Comparison of ENCODE assay signal across 15 mouse cellular contexts in genomic region chr8:84474456-84474855, GRCm38 (mm10).
DNase-seq lines count a peak whose midpoint lies in the region; ATAC-seq and TF ChIP-seq lines count a peak whose summit lies in the region.
"Had no signal": no experiment of that assay in that cellular context is flagged by ENCODE, and none has a peak within 500 bp of the region (broad histone marks: within the 10 kb centered on the region; RNA-seq: fewer than 3 reads in every experiment).

No protein-coding gene starts in this region.

- DNase-seq in forebrain, postnatal 0 days, result no peak
- DNase-seq in forebrain, embryonic 11.5 days (ENCODE audit: low spot score), result no peak
- no peak for DNase-seq in lung, embryonic 14.5 days
- no peak for DNase-seq in lung, postnatal 10 days
- DNase-seq in ES-E14 (ENCODE audit: low read depth, low spot score), result peak; percentile 41
- peak; percentile 10 for DNase-seq in naive thymus-derived CD4-positive, alpha-beta T cell, adult 2 months (ENCODE audit: low read depth)
- DNase-seq in urinary bladder, adult 2 months (ENCODE audit: low spot score), result no peak
- DNase-seq in left cerebral cortex, adult 18-20 months (ENCODE audit: low spot score in 2 of 2), result no peak
- DNase-seq: cerebellum, postnatal 36 days; heart, adult 18-20 months; kidney, adult 9 months; lung, postnatal 4 days; right cerebral cortex, postnatal 25 days had no signal

- no peak overlapping the region for H3K9ac ChIP-seq in forebrain, postnatal 0 days
- no peak overlapping the region for H3K9ac ChIP-seq in forebrain, embryonic 11.5 days (ENCODE audit: low read length)
- no peak overlapping the region for H3K9ac ChIP-seq in lung, embryonic 14.5 days
- H3K9ac ChIP-seq in ES-E14 (ENCODE audit: insufficient read depth, low read depth, low read length, poor library complexity, severe bottlenecking), result no peak overlapping the region
- H3K9ac ChIP-seq: neural tube, embryonic 15.5 days had no signal

- no peak overlapping the region for H3K4me3 ChIP-seq in forebrain, postnatal 0 days (ENCODE audit: low read depth, low read length)
- no peak overlapping the region for H3K4me3 ChIP-seq in forebrain, embryonic 11.5 days (ENCODE audit: low read depth, low read length)
- no peak overlapping the region for H3K4me3 ChIP-seq in lung, embryonic 14.5 days (ENCODE audit: low read depth, low read length)
- H3K4me3 ChIP-seq in ES-E14 (ENCODE audit: insufficient read depth in 1 of 2, low read depth in 1 of 2, low read length in 2 of 2, poor library complexity in 1 of 2, severe bottlenecking in 1 of 2), result no peak overlapping the region
- H3K4me3 ChIP-seq: neural tube, embryonic 15.5 days had no signal

- no peak overlapping the region for H3K4me2 ChIP-seq in forebrain, postnatal 0 days (ENCODE audit: low read depth)
- no peak overlapping the region for H3K4me2 ChIP-seq in forebrain, embryonic 11.5 days (ENCODE audit: low read depth, low read length, severe bottlenecking)
- no peak overlapping the region for H3K4me2 ChIP-seq in lung, embryonic 14.5 days
- H3K4me2 ChIP-seq: neural tube, embryonic 15.5 days had no signal

- no peaks in the 10 kb centered on the region for H3K36me3 ChIP-seq in forebrain, postnatal 0 days (ENCODE audit: insufficient read depth)
- no peaks in the 10 kb centered on the region for H3K36me3 ChIP-seq in forebrain, embryonic 11.5 days (ENCODE audit: control insufficient read depth, insufficient read depth, low read length)
- H3K36me3 ChIP-seq in lung, embryonic 14.5 days (ENCODE audit: insufficient read depth), result no peaks in the 10 kb centered on the region
- H3K36me3 ChIP-seq in ES-E14 (ENCODE audit: control insufficient read depth, insufficient read depth, low read length, poor library complexity, severe bottlenecking), result no peaks in the 10 kb centered on the region
- H3K36me3 ChIP-seq: neural tube, embryonic 15.5 days had no signal

- TF ChIP-seq CTCF in forebrain, postnatal 0 days (IDR thresholded peaks at IDR 0.05; ENCODE audit: low read depth), result peak; percentile 27
- 0 out of 2 replicates have a peak, but pooled peaks have one; percentile 6 for TF ChIP-seq CTCF in lung, embryonic 14.5 days (IDR thresholded peaks at IDR 0.05; ENCODE audit: low read depth)

- no peaks in the 10 kb centered on the region for H3K27me3 ChIP-seq in forebrain, postnatal 0 days (ENCODE audit: insufficient read depth, low read length)
- no peaks in the 10 kb centered on the region for H3K27me3 ChIP-seq in forebrain, embryonic 11.5 days (ENCODE audit: control insufficient read depth, insufficient read depth, low read length)
- H3K27me3 ChIP-seq in lung, embryonic 14.5 days (ENCODE audit: insufficient read depth, low read length), result no peaks in the 10 kb centered on the region
- H3K27me3 ChIP-seq: neural tube, embryonic 15.5 days had no signal

- in situ Hi-C loops in ES-E14 (cut with MboI; ENCODE audit: low sequenced_read_pairs in 2 of 2, unreplicated experiment in 2 of 2), result no loop called here

- WGBS in forebrain, postnatal 0 days, result 77% methylated on average over 1 of the region's 1 CpGs
- whole genome bisulfite sequencing in forebrain, embryonic 11.5 days, result 95% methylated on average over 1 of the region's 1 CpGs
- 84% methylated on average over 1 of the region's 1 CpGs for WGBS in lung, embryonic 14.5 days

- ATAC-seq in forebrain, postnatal 0 days, result no peak
- no peak for ATAC-seq in forebrain, embryonic 11.5 days (replicated peaks; ENCODE audit: low FRiP score)
- no peak for ATAC-seq in lung, embryonic 14.5 days (ENCODE audit: insufficient read depth)
- ATAC-seq: midbrain, embryonic 16.5 days had no signal

- no peaks in the 10 kb centered on the region for H3K4me1 ChIP-seq in forebrain, postnatal 0 days (ENCODE audit: insufficient read depth)
- no peaks in the 10 kb centered on the region for H3K4me1 ChIP-seq in forebrain, embryonic 11.5 days (replicated peaks; ENCODE audit: control insufficient read depth, insufficient read depth, low read length)
- H3K4me1 ChIP-seq in lung, embryonic 14.5 days (ENCODE audit: insufficient read depth), result no peaks in the 10 kb centered on the region
- 0 out of 4 replicates have a peak, but pooled peaks cover 0 to under 1% of the 10 kb centered on the region in 2 experiments for H3K4me1 ChIP-seq in ES-E14 (ENCODE audit: control insufficient read depth in 2 of 2, insufficient read depth in 2 of 2, low read length in 2 of 2, poor library complexity in 1 of 2)
- H3K4me1 ChIP-seq: neural tube, embryonic 15.5 days had no signal

- H3K9me3 ChIP-seq in forebrain, postnatal 0 days (ENCODE audit: low read length), result no peaks in the 10 kb centered on the region
- no peaks in the 10 kb centered on the region for H3K9me3 ChIP-seq in forebrain, embryonic 11.5 days (ENCODE audit: control insufficient read depth, low read length)
- no peaks in the 10 kb centered on the region for H3K9me3 ChIP-seq in lung, embryonic 14.5 days (ENCODE audit: low read depth, low read length)
- H3K9me3 ChIP-seq in ES-E14 (ENCODE audit: control insufficient read depth, insufficient read depth, low read depth, low read length), result no peaks in the 10 kb centered on the region
- H3K9me3 ChIP-seq: neural tube, embryonic 15.5 days had no signal

- no peak overlapping the region for H3K27ac ChIP-seq in forebrain, postnatal 0 days (ENCODE audit: low read depth, low read length)
- no peak overlapping the region for H3K27ac ChIP-seq in forebrain, embryonic 11.5 days (ENCODE audit: low read depth, low read length)
- no peak overlapping the region for H3K27ac ChIP-seq in lung, embryonic 14.5 days (ENCODE audit: low read depth)
- H3K27ac ChIP-seq in ES-E14 (ENCODE audit: insufficient read depth, low read depth, low read length, poor library complexity, severe bottlenecking), result no peak overlapping the region
- H3K27ac ChIP-seq: neural tube, embryonic 15.5 days had no signal

TF ChIP-seq in ES-E14, 5 proteins besides CTCF, POLR2A, EP300 and RAD21:
- TF ChIP-seq MAFK (IDR thresholded peaks at IDR 0.05; ENCODE audit: insufficient read depth, low read depth, low read length) (no peak), HCFC1 (IDR thresholded peaks at IDR 0.05; ENCODE audit: borderline replicate concordance, insufficient read depth, low read length) (no peak), ZC3H11A (IDR thresholded peaks at IDR 0.05; ENCODE audit: borderline replicate concordance, low read depth, low read length) (no peak), ZNF384 (IDR thresholded peaks at IDR 0.05; ENCODE audit: low read depth, low read length) (no peak), CHD2 (IDR thresholded peaks at IDR 0.05; ENCODE audit: low read depth, low read length) (no peak)

Comparison
In these comparisons a context has a peak if more than half of its experiments do, and no peak if none do; other contexts are left out.
1. DNase-seq: peak in ES-E14 (single experiment) and naive thymus-derived CD4-positive, alpha-beta T cell, adult 2 months (single experiment); none in forebrain, postnatal 0 days (single experiment), forebrain, embryonic 11.5 days (single experiment), lung, embryonic 14.5 days (single experiment), lung, postnatal 10 days (single experiment), urinary bladder, adult 2 months (single experiment) and left cerebral cortex, adult 18-20 months (0 of 2).